Mouse (Mus musculus) lung, embryonic 14.5 days (tissue): Measurements from ENCODE around the gene Krtcap2. TPM values are rescaled to one million over a fixed set of nuclear protein-coding genes. Genes with fewer than 3 reads are reported as not detected.
A peak's percentile ranks its signal among the peaks of the same experiment; 100 is the strongest.

ENCODE experiments used
- ATAC-seq: fragments of 200-750 bp; cut with Nextera tagmentation; 2 replicates; pipeline ENCODE4 v1.8.0; 2017; ENCODE audit warnings: mild to moderate bottlenecking, moderate TSS enrichment, moderate library complexity; ENCODE audit not compliant: insufficient read depth
- DNase-seq: peaks from one replicate; pipeline ENCODE4 v3.0.0-alpha.2; 2015
- H3K27ac ChIP-seq: fragments of 300-500 bp; sonication (generic); 2 replicates; pipeline ENCODE4 v1.5.1; 2014; ENCODE audit warnings: low read depth, mild to moderate bottlenecking, moderate library complexity
- H3K27me3 ChIP-seq: fragments of 300-500 bp; sonication (generic); 2 replicates; pipeline ENCODE4 v1.6.1; 2014; ENCODE audit warnings: low read length, control low read depth; ENCODE audit not compliant: insufficient read depth
- H3K36me3 ChIP-seq: fragments of 300-500 bp; sonication (generic); 2 replicates; pipeline ENCODE4 v1.6.1; 2014; ENCODE audit warnings: control low read depth; ENCODE audit not compliant: insufficient read depth
- H3K4me1 ChIP-seq: fragments of 300-500 bp; sonication (generic); 2 replicates; pipeline ENCODE4 v1.6.1; 2014; ENCODE audit warnings: antibody characterized with exemption, control low read depth; ENCODE audit not compliant: insufficient read depth
- H3K4me2 ChIP-seq: fragments of 300-500 bp; sonication (generic); 2 replicates; pipeline ENCODE4 v1.6.1; 2014; ENCODE audit warnings: mild to moderate bottlenecking
- H3K4me3 ChIP-seq: fragments of 300-500 bp; sonication (generic); 2 replicates; pipeline ENCODE4 v1.5.1; 2014; ENCODE audit warnings: low read depth, low read length
- H3K9ac ChIP-seq: fragments of 300-500 bp; sonication (generic); 2 replicates; pipeline ENCODE4 v1.6.1; 2014
- H3K9me3 ChIP-seq: fragments of 300-500 bp; sonication (generic); 2 replicates; pipeline ENCODE4 v1.6.1; 2016; ENCODE audit warnings: low read depth, low read length, control low read depth
- CTCF ChIP-seq: IDR thresholded peaks from 2 replicates; pipeline ENCODE4 v1.5.1; 2016; ENCODE audit warnings: antibody characterized with exemption, low read depth
- WGBS: fragments of 180-500 bp; shearing (Covaris S2); extraction: QIAGEN DNeasy Blood & Tissue Kit; methylation state at CpG from one replicate; pipeline ENCODE4 v1.1.7; 2014; 5-methylcytosine and 5-hydroxymethylcytosine counted together
- polyA plus RNA-seq: library from polyadenylated mRNA; unstranded; fragments of >200 nt; fragmentation: Nextera tagmentation; extraction: Ambion mirVana; gene quantifications from 2 replicates; pipeline ENCODE4 v1.2.1, GENCODE M21; 2014

Krtcap2 gene
- polyA plus RNA-seq, 1 experiment from 2014 or later: 293 TPM

- H3K9me3 ChIP-seq: no peaks in the 10 kb centered on the region
- H3K27ac ChIP-seq: peak overlapping the region; percentile 15; the same call in 1 of the 2 replicates
- peak overlapping the region; percentile 86 for H3K4me2 ChIP-seq
- whole genome bisulfite sequencing: 54% methylated on average over 12 of the region's 12 CpGs
- H3K9ac ChIP-seq: no peak overlapping the region
- ATAC-seq: no peak
- H3K4me3 ChIP-seq: peak overlapping the region; percentile 45
- H3K36me3 ChIP-seq: peaks cover 10% of the 10 kb centered on the region; the same call in 1 of the 2 replicates
- peaks cover 12% of the 10 kb centered on the region; the same call in 1 of the 2 replicates for H3K4me1 ChIP-seq
- TF ChIP-seq CTCF: no peak
- no peaks in the 10 kb centered on the region for H3K27me3 ChIP-seq
- no peak for DNase-seq
These were observed 20.4 kb upstream of the Krtcap2 start for GRCm38 (mm10) chr3:89225321-89225815.

GRCm38 (mm10) chr3:89225918-89226317 is 19.8 kb upstream of the Krtcap2 start:
- Histone ChIP-seq H3K4me1 (peaks cover 12% of the 10 kb centered on the region; the same call in 1 of the 2 replicates), H3K9me3 (no peaks in the 10 kb centered on the region), H3K36me3 (peaks cover 10% of the 10 kb centered on the region; the same call in 1 of the 2 replicates), H3K9ac (peak overlapping the region; percentile 48; the same call in 1 of the 2 replicates), H3K4me2 (peak overlapping the region; percentile 86), H3K4me3 (peak overlapping the region; percentile 45), H3K27ac (peak overlapping the region; percentile 15; the same call in 1 of the 2 replicates), H3K27me3 (no peaks in the 10 kb centered on the region)
- peak; percentile 60 for DNase-seq
- no peak for ATAC-seq
- 48% methylated on average over 4 of the region's 4 CpGs for WGBS
- no peak for TF ChIP-seq CTCF

- Histone ChIP-seq H3K9ac (peak overlapping the region; percentile 48), H3K36me3 (peaks cover 10% of the 10 kb centered on the region; the same call in 1 of the 2 replicates), H3K4me3 (peak overlapping the region; percentile 45), H3K27me3 (no peaks in the 10 kb centered on the region), H3K9me3 (no peaks in the 10 kb centered on the region), H3K4me2 (peak overlapping the region; percentile 86), H3K27ac (no peak overlapping the region; the same call in 1 of the 2 replicates), H3K4me1 (peaks cover 12% of the 10 kb centered on the region; the same call in 1 of the 2 replicates)
- TF ChIP-seq CTCF: no peak
- 37% methylated on average over 11 of the region's 11 CpGs for whole genome bisulfite sequencing
- ATAC-seq (no peak), DNase-seq (no peak)
These were observed 19.4 kb upstream of the Krtcap2 start for GRCm38 (mm10) chr3:89226361-89226760.

- no peaks in the 10 kb centered on the region for H3K27me3 ChIP-seq
- H3K4me1 ChIP-seq: peaks cover 15% of the 10 kb centered on the region; the same call in 1 of the 2 replicates
- peak within 1 kb of the TSS; percentile 48 for H3K9ac ChIP-seq
- peak within 1 kb of the TSS; percentile 86 for H3K4me2 ChIP-seq
- peak within 1 kb of the TSS; percentile 81 for H3K27ac ChIP-seq
- H3K9me3 ChIP-seq: no peaks in the 10 kb centered on the region
- H3K36me3 ChIP-seq: peaks cover 7% of the 10 kb centered on the region; the same call in 1 of the 2 replicates
- no peak for DNase-seq
- peak within 1 kb of the TSS; percentile 45 for H3K4me3 ChIP-seq
- ATAC-seq: peak; percentile 18; the same call in 1 of the 2 replicates
- 3% methylated on average over 21 of the region's 21 CpGs for WGBS
- no peak for TF ChIP-seq CTCF
These were observed 18.9 kb upstream of the Krtcap2 start, which contains the start of gene Mtx1 for GRCm38 (mm10) chr3:89226900-89227299. Mtx1 (minus strand) TSS chr3:89227088.

- peak; percentile 85 for ATAC-seq
- H3K4me2 ChIP-seq: peak overlapping the region; percentile 86
- peak overlapping the region; percentile 81 for H3K27ac ChIP-seq
- H3K9me3 ChIP-seq: no peaks in the 10 kb centered on the region
- H3K9ac ChIP-seq: peak overlapping the region; percentile 48
- peaks cover 7% of the 10 kb centered on the region; the same call in 1 of the 2 replicates for H3K36me3 ChIP-seq
- H3K4me3 ChIP-seq: peak overlapping the region; percentile 45
- H3K27me3 ChIP-seq: no peaks in the 10 kb centered on the region
- no peak for TF ChIP-seq CTCF
- 3% methylated on average over 41 of the region's 41 CpGs for WGBS
- peak; percentile 95 for DNase-seq
- peaks cover 16% of the 10 kb centered on the region; the same call in 1 of the 2 replicates for H3K4me1 ChIP-seq
These were observed 18.2 kb upstream of the Krtcap2 start for GRCm38 (mm10) chr3:89227307-89228179.

GRCm38 (mm10) chr3:89228180-89228549 is 17.6 kb upstream of the Krtcap2 start:
- DNase-seq (peak; percentile 95), ATAC-seq (peak; percentile 48)
- peak; percentile 97 for TF ChIP-seq CTCF
- peak overlapping the region; percentile 81 for H3K27ac ChIP-seq
- H3K4me3 ChIP-seq: peak overlapping the region; percentile 45
- H3K4me1 ChIP-seq: peaks cover 19% of the 10 kb centered on the region
- peaks cover 7% of the 10 kb centered on the region; the same call in 1 of the 2 replicates for H3K36me3 ChIP-seq
- peak overlapping the region; percentile 86 for H3K4me2 ChIP-seq
- no peaks in the 10 kb centered on the region for H3K9me3 ChIP-seq
- H3K27me3 ChIP-seq: no peaks in the 10 kb centered on the region
- peak overlapping the region; percentile 48 for H3K9ac ChIP-seq
- WGBS: under 1% methylated on average over 20 of the region's 20 CpGs

GRCm38 (mm10) chr3:89228836-89229235 is 16.9 kb upstream of the Krtcap2 start, which contains the start of gene Muc1:
Muc1 (plus strand) TSS chr3:89229057.
- DNase-seq (peak; percentile 23), ATAC-seq (0 out of 2 replicates have a peak, but pooled peaks have one; percentile 5)
- 17% methylated on average over 10 of the region's 10 CpGs for WGBS
- Histone ChIP-seq H3K27ac (peak within 1 kb of the TSS; percentile 81), H3K27me3 (no peaks in the 10 kb centered on the region), H3K36me3 (peaks cover 5% of the 10 kb centered on the region; the same call in 1 of the 2 replicates), H3K4me2 (peak within 1 kb of the TSS; percentile 86), H3K9ac (peak within 1 kb of the TSS; percentile 48), H3K4me1 (peaks cover 25% of the 10 kb centered on the region), H3K9me3 (no peaks in the 10 kb centered on the region), H3K4me3 (peak within 1 kb of the TSS; percentile 45)
- no peak for TF ChIP-seq CTCF
